Mouse (Mus musculus) midbrain, embryonic 11.5 days (tissue): ENCODE measurements around the gene Hsd17b3. TPM values are rescaled to one million over a fixed set of nuclear protein-coding genes. Genes with fewer than 3 reads are reported as not detected.
A peak's percentile ranks its signal among the peaks of the same experiment; 100 is the strongest.

Experiments used
- ATAC-seq: fragments of 200-750 bp; cut with Nextera tagmentation; 2 replicates; pipeline ENCODE4 v1.8.0; 2017; ENCODE audit warnings: moderate TSS enrichment, moderate library complexity; ENCODE audit not compliant: low FRiP score
- DNase-seq: peaks from one replicate; pipeline ENCODE4 v3.0.0; 2015; ENCODE audit warnings: low spot score; ENCODE audit errors: missing footprints
- H3K27ac ChIP-seq: fragments of 300-500 bp; sonication (generic); 2 replicates; pipeline ENCODE4 v1.5.1; 2014; ENCODE audit warnings: low read depth, low read length
- H3K27me3 ChIP-seq: fragments of 300-500 bp; sonication (generic); 2 replicates; pipeline ENCODE4 v1.6.1; 2014; ENCODE audit warnings: mild to moderate bottlenecking, low read length, moderate library complexity, mixed read lengths; ENCODE audit not compliant: control insufficient read depth, insufficient read depth
- H3K36me3 ChIP-seq: fragments of 300-500 bp; sonication (generic); 2 replicates; pipeline ENCODE4 v1.6.1; 2014; ENCODE audit warnings: mild to moderate bottlenecking, low read length, moderate library complexity, mixed read lengths; ENCODE audit not compliant: control insufficient read depth, insufficient read depth
- H3K4me1 ChIP-seq: fragments of 300-500 bp; sonication (generic); 2 replicates; pipeline ENCODE4 v1.6.1; 2014; ENCODE audit warnings: low read length; ENCODE audit not compliant: control insufficient read depth, insufficient read depth
- H3K4me2 ChIP-seq: fragments of 300-500 bp; sonication (generic); 2 replicates; pipeline ENCODE4 v1.6.1; 2014; ENCODE audit warnings: mild to moderate bottlenecking, moderate library complexity
- H3K4me3 ChIP-seq: fragments of 300-500 bp; sonication (generic); 2 replicates; pipeline ENCODE4 v1.5.1; 2014; ENCODE audit warnings: low read depth, low read length
- H3K9ac ChIP-seq: fragments of 300-500 bp; sonication (generic); 2 replicates; pipeline ENCODE4 v1.6.1; 2014; ENCODE audit warnings: low read length
- H3K9me3 ChIP-seq: fragments of 300-500 bp; sonication (generic); 2 replicates; pipeline ENCODE4 v1.6.1; 2016; ENCODE audit warnings: low read length; ENCODE audit not compliant: control insufficient read depth
- WGBS: fragments of 180-500 bp; shearing (Covaris S2); extraction: QIAGEN DNeasy Blood & Tissue Kit; methylation state at CpG from one replicate; pipeline ENCODE4 v1.1.7; 2014; 5-methylcytosine and 5-hydroxymethylcytosine counted together
- polyA plus RNA-seq: library from polyadenylated mRNA; unstranded; fragments of >200 nt; fragmentation: Nextera tagmentation; extraction: Ambion mirVana; gene quantifications from 2 replicates; pipeline ENCODE4 v1.2.1, GENCODE M21; 2014

Hsd17b3 gene
- polyA plus RNA-seq: not detected in 2 replicates

DNA sequence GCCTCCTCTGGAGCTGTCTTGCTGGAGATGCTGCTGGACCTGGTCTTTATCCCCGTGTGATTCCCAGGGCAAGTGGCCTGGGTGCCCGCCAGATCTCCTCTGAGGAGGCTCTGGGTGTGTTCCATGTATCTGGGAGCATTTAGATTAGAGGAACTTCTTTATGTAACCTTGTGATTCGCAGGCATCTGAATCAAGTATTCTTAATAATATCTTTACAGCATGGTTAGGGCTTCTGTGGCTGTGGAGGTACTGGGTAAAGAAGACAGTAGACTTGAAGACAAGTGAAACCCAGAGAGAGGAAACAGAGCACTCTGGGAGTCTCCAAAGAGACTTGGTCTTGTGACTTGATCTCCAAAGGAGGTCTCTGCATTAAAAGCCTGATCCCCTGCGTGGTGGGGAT is at the start of gene Hsd17b3:
TSS of gene Hsd17b3 (minus strand) at position 101 of the 400 bp plus-strand sequence.
- WGBS: 83% methylated on average over 4 of the region's 4 CpGs
- no peaks in the 10 kb centered on the region for H3K27me3 ChIP-seq
- DNase-seq: peak; percentile 8
- no peaks in the 10 kb centered on the region for H3K36me3 ChIP-seq
- H3K4me2 ChIP-seq: no peak within 1 kb of the TSS
- H3K4me1 ChIP-seq: no peaks in the 10 kb centered on the region
- H3K9ac ChIP-seq: no peak within 1 kb of the TSS
- ATAC-seq: no peak
- no peak within 1 kb of the TSS for H3K4me3 ChIP-seq
- no peak within 1 kb of the TSS for H3K27ac ChIP-seq
- no peaks in the 10 kb centered on the region for H3K9me3 ChIP-seq

DNA sequence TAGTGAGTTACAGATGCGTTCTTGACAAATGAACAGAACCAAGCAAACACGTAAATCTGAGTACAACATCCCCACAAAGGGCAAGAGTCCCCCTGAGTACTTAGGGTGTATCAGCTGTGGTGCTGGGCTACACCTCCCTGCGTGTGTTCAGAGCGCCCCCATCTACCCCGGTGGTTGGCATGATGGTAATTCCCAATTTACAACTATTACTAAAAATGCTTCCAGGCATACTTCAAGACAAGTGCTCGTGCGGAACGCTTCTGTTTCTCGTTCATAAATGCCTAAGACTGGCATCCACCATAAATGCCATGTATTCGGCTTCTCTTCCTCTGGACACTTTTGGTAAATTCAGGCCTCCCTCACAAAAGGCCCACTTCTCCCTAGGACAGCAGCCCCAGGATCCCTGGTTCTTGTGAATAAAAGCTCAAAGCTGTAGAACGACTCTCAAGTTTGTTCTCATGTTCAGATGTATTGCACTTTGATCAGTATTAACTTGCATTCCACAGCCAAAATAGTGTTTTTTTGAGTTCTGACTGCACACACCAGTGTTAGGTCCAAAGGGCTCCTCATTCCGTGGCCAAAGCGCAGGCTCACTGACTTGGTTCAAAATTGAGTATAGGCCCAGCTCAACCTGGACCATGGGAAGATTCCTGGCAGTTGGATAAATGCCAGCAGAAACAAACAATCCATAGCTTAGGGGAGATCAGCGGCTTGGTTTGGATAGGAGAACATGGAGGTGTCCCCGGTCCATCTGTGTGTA is 40.8 kb upstream of the Hsd17b3 start:
- no peaks in the 10 kb centered on the region for H3K27me3 ChIP-seq
- no peak overlapping the region for H3K27ac ChIP-seq
- 50% methylated on average over 15 of the region's 15 CpGs for WGBS
- H3K9me3 ChIP-seq: no peaks in the 10 kb centered on the region
- H3K36me3 ChIP-seq: peaks cover 3% of the 10 kb centered on the region; the same call in 1 of the 2 replicates
- H3K4me1 ChIP-seq: 0 out of 2 replicates have a peak, but pooled peaks cover 2% of the 10 kb centered on the region
- H3K4me3 ChIP-seq: peak overlapping the region; percentile 44
- peak overlapping the region; percentile 60; the same call in 1 of the 2 replicates for H3K9ac ChIP-seq
- peak overlapping the region; percentile 78 for H3K4me2 ChIP-seq
- DNase-seq (peak; percentile 91), ATAC-seq (peak; percentile 65; the same call in 1 of the 2 replicates)

DNA sequence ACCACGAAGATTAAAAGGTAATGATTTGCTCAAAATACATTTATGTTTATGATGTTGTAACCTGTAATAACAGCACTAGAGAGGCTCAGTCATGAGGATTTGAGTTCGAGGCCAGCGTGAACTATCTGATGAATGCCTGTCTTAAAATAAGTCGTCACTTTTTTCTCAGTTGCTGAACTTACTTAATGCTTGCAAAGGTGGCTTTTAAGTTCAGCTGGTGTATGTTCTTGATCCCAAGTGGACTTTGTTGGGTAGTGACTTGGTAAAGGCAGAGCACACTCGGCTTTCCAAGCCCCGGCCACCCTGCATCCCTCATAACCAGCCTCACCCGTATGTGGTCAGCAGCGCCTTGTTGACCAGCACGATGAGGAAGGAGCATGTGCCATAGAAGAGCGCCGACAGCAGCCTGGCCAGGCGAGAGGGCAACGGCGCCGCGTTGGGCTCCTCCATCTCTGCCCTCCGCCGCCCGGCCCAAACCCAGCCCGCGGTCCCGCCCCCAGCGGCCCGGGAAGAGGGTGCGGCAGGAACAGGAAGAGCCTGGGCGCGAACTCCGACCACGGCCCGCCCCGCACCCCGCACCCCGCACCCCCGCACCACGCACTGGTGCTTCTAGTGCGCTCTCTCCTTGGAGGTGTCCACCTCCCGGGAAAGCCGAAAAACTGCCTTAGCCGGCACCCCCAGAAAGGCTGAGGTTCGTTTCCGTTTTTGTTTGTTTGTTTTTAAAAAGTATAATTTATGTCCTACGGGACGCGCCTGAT is 40.0 kb upstream of the Hsd17b3 start, which contains the start of gene Slc35d2:
TSS of gene Slc35d2 (minus strand) at position 511 of the 758 bp plus-strand sequence.
- Histone ChIP-seq H3K4me1 (0 out of 2 replicates have a peak, but pooled peaks cover 2% of the 10 kb centered on the region), H3K9me3 (no peaks in the 10 kb centered on the region), H3K9ac (peak within 1 kb of the TSS; percentile 60), H3K27ac (no peak within 1 kb of the TSS), H3K27me3 (no peaks in the 10 kb centered on the region), H3K4me2 (peak within 1 kb of the TSS; percentile 78), H3K36me3 (0 out of 2 replicates have a peak, but pooled peaks cover 3% of the 10 kb centered on the region), H3K4me3 (peak within 1 kb of the TSS; percentile 44)
- ATAC-seq (peak; percentile 83), DNase-seq (peak; percentile 93)
- 10% methylated on average over 44 of the region's 44 CpGs for WGBS

DNA sequence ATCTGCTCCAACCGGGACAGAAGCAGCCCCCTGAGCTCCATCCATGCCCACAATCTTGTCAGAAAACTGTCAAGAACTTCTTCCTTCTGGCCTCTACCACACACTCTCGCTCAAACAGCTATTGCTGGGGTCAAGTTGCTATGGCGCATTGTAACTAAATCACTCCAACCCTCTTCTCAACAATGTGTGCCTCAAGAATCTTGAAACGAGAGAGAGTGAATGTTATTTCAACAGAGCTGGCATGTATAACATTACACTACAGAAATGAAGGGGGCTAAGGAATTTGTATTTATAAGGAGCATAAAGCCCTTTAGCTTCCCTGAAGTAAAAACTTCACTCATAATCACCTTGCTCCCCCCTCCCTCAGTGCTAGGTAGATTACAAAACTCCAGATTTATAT is 37.3 kb upstream of the Hsd17b3 start:
- Histone ChIP-seq H3K36me3 (no peaks in the 10 kb centered on the region), H3K9ac (no peak overlapping the region), H3K9me3 (peaks cover 3% of the 10 kb centered on the region; the same call in 1 of the 2 replicates), H3K27ac (no peak overlapping the region), H3K4me2 (no peak overlapping the region), H3K4me3 (no peak overlapping the region), H3K4me1 (0 out of 2 replicates have a peak, but pooled peaks cover 2% of the 10 kb centered on the region), H3K27me3 (no peaks in the 10 kb centered on the region)
- DNase-seq (no peak), ATAC-seq (no peak)
- 55% methylated on average over 4 of the region's 4 CpGs for WGBS

DNA sequence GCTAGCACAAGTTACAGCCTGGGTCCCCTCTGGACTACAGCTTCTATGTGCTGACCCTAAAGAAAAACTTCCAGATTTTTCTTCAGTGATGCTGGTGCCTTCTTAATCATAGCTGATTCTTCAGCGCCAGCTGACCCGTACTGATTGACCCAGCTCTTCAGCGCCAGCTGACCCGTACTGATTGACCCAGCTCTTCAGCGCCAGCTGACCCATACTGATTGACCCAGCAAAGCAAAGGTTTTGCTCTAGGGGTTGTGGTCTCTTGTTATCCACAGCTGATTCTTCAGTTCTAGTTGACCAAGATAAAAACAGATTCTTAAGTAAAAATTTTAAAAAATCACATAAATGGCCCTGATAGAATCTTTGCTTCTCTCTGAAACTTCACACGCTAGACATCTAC is 35.9 kb upstream of the Hsd17b3 start:
- ATAC-seq (no peak), DNase-seq (peak; percentile 75)
- H3K9ac ChIP-seq: no peak overlapping the region
- H3K27ac ChIP-seq: no peak overlapping the region
- H3K27me3 ChIP-seq: no peaks in the 10 kb centered on the region
- 80% methylated on average over 6 of the region's 6 CpGs for WGBS
- H3K36me3 ChIP-seq: no peaks in the 10 kb centered on the region
- H3K9me3 ChIP-seq: peaks cover 3% of the 10 kb centered on the region; the same call in 1 of the 2 replicates
- no peak overlapping the region for H3K4me2 ChIP-seq
- H3K4me1 ChIP-seq: 0 out of 2 replicates have a peak, but pooled peaks cover 2% of the 10 kb centered on the region
- H3K4me3 ChIP-seq: no peak overlapping the region

DNA sequence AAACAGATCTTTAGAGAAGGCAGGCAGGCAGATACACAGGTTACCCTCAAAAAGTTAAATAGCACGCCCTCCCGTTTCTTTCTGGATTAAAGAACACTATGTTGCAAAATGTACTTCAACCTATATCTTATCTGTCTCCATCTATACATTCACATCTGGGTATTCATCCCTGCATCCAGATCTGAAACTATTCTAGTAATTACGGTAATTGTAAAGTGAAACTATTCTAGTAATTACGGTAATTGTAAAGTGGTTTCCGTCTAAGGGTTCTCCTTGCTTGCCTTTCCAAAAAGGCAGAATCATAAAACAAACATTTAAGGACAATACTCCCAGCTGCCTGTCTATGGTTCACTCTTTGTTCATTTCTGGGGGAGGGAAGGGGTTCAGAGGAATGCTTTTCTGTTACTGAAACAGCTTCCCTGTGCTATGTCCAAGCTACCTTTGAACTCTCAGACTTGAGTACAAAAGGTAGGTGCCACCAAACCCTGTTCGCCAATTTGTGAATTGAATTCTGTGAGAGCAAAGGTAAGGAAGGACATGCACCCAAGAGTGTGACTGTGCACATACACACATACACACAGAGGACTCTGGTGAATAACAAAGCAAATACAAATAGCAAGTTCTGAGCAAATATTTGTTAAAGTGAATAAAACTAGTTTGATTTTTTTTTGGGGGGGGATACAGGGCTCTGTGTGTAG is 34.6 kb upstream of the Hsd17b3 start:
- peak; percentile 85 for DNase-seq
- 29% methylated on average over 6 of the region's 6 CpGs for WGBS
- Histone ChIP-seq H3K27ac (no peak overlapping the region), H3K4me3 (no peak overlapping the region), H3K4me2 (no peak overlapping the region), H3K9me3 (peaks cover 3% of the 10 kb centered on the region; the same call in 1 of the 2 replicates), H3K36me3 (no peaks in the 10 kb centered on the region), H3K27me3 (no peaks in the 10 kb centered on the region), H3K4me1 (no peaks in the 10 kb centered on the region), H3K9ac (no peak overlapping the region)
- ATAC-seq: no peak

DNA sequence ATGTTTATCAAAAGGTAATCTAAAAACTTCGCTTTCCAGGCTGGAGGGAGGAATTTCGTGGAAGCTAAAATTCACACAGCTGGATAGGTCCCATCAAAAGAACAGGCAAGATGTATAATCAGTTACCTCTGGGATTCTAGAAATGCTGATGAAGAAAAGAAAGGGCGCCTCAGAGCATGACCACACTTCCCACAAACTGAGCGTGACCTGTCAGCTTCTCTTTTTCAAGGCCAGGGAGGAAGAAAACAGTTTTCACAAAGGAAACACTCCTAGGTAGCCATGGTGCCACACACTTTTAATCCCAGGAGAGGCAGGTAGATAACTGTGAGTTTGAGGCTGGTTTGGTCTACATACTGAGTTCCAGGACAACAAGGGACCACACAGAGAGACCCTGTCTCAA is 31.7 kb upstream of the Hsd17b3 start:
- 61% methylated on average over 4 of the region's 4 CpGs for WGBS
- H3K9ac ChIP-seq: no peak overlapping the region
- peaks cover 3% of the 10 kb centered on the region; the same call in 1 of the 2 replicates for H3K9me3 ChIP-seq
- DNase-seq (no peak), ATAC-seq (no peak)
- H3K4me2 ChIP-seq: no peak overlapping the region
- no peaks in the 10 kb centered on the region for H3K27me3 ChIP-seq
- no peaks in the 10 kb centered on the region for H3K36me3 ChIP-seq
- no peak overlapping the region for H3K27ac ChIP-seq
- H3K4me3 ChIP-seq: no peak overlapping the region
- H3K4me1 ChIP-seq: no peaks in the 10 kb centered on the region

DNA sequence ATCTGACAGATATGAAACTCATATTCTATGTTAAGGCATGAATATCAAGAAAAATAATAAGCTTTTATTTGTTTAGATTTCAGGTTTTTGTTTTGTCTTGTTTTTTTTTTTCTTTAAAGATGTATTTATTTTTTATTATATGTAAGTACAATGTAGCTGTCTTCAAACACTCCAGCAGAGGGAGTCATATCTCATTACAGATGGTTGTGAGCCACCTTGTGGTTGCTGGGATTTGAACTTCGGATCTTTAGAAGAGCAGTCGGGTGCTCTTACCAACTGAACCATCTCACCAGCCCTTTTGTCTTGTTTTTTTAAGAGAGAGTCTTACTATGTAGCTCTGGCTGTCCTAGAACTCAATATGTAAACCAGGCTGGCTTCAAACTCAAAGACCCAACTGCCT is 28.4 kb upstream of the Hsd17b3 start:
- Histone ChIP-seq H3K4me1 (no peaks in the 10 kb centered on the region), H3K9me3 (no peaks in the 10 kb centered on the region), H3K4me3 (no peak overlapping the region), H3K27me3 (no peaks in the 10 kb centered on the region), H3K4me2 (no peak overlapping the region), H3K9ac (no peak overlapping the region), H3K36me3 (no peaks in the 10 kb centered on the region), H3K27ac (no peak overlapping the region)
- DNase-seq: no peak
- 63% methylated on average over 2 of the region's 2 CpGs for WGBS
- ATAC-seq: no peak
